Mouse (Mus musculus): ENCODE data around the gene Rilp.

- TF ChIP-seq CTCF (IDR thresholded peaks at IDR 0.05; ENCODE audit: low read depth, low read length) = no peak
- no peak for TF ChIP-seq POLR2A (IDR thresholded peaks at IDR 0.05; ENCODE audit: insufficient read depth, low read length)
- no peak for TF ChIP-seq EP300 (IDR thresholded peaks at IDR 0.05; ENCODE audit: insufficient read depth, low read depth, low read length)
Observed at GRCm38 (mm10) chr11:75515186-75515585, 5.3 kb downstream of the Rilp start.
